Mouse (Mus musculus) liver, postnatal 0 days (tissue): ENCODE results near the gene Arnt.

Experiments used
- CTCF ChIP-seq: sonication (generic); IDR thresholded peaks from 2 replicates; pipeline ENCODE4 v1.5.1; 2016; ENCODE audit warnings: antibody characterized with exemption, low read depth
- EP300 ChIP-seq: IDR thresholded peaks from 2 replicates; pipeline ENCODE4 v1.6.1; 2016; ENCODE audit warnings: antibody characterized with exemption, low read depth, mild to moderate bottlenecking

GRCm38 (mm10) chr3:95456367-95456766, 22.2 kb downstream of the Arnt start:
- no peak for TF ChIP-seq CTCF
- no peak for TF ChIP-seq EP300
